Comparison of ENCODE assay signal across 8 mouse cellular contexts in the genomic region with DNA sequence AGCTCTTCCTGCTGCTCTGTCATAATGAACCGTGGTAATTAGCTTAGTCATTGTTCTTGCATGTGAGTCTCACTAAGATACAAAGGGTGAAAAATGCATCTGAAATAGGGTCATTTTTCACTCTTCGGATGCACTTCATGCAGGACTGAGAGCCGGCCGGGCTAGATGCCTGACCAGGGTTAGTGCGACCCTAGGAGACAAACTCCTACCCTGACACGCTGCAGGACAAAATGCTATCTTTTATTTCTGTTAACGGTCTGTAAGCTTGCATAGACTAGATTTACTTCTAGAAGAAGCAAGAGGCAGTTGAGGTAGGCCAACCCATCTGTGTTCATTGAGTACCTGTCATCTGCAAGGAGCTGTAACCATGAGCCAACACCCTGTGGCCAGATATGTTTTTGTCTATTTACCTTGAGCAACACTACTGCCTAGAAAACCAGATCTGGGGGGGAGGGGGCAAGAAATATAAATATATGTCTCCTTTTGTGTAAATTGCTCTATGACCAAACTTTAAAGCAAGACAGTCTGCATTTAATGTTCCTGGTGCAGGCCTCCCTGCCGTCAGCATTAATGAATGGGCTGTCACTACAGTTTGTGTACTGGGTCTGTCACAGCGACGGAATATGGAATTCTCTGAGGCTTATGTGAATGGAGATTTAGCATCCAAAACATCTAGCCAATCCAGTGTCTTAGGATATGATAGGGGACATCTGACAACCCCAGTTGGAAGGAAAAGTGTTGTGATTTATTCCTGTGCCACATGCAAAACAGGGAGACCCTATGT.
DNase-seq lines count a peak whose midpoint lies in the region; ATAC-seq lines count a peak whose summit lies in the region.

No protein-coding gene starts in this region.

- H3K4me1 ChIP-seq in kidney, embryonic 14.5 days (ENCODE audit: control insufficient read depth, insufficient read depth, low read length): peaks cover 28% of the 10 kb centered on the region; the same call in 1 of the 2 replicates
- peaks cover 28% of the 10 kb centered on the region for H3K4me1 ChIP-seq in forebrain, embryonic 12.5 days
- peaks cover 35% of the 10 kb centered on the region for H3K4me1 ChIP-seq in limb, embryonic 10.5 days
- H3K4me1 ChIP-seq in neural tube, embryonic 11.5 days (ENCODE audit: control insufficient read depth, insufficient read depth, low read length): peaks cover 25% of the 10 kb centered on the region; the same call in 1 of the 2 replicates

- ATAC-seq in kidney, embryonic 14.5 days (ENCODE audit: low FRiP score, low TSS enrichment): no peak
- no peak for ATAC-seq in forebrain, embryonic 12.5 days (ENCODE audit: low FRiP score)
- peak; percentile 3; the same call in 1 of the 2 replicates for ATAC-seq in neural tube, embryonic 11.5 days (ENCODE audit: insufficient read depth, low FRiP score, low TSS enrichment)

- WGBS in kidney, embryonic 14.5 days: 61% methylated on average over 10 of the region's 10 CpGs
- WGBS in forebrain, embryonic 12.5 days: 60% methylated on average over 10 of the region's 10 CpGs
- WGBS in limb, embryonic 10.5 days: 74% methylated on average over 10 of the region's 10 CpGs
- WGBS in neural tube, embryonic 11.5 days: 37% methylated on average over 10 of the region's 10 CpGs

- H3K4me3 ChIP-seq in kidney, embryonic 14.5 days (ENCODE audit: low read length): peak overlapping the region; percentile 83
- H3K4me3 ChIP-seq in forebrain, embryonic 12.5 days (replicated peaks): peak overlapping the region; percentile 77
- peak overlapping the region; percentile 83; the same call in 1 of the 2 replicates for H3K4me3 ChIP-seq in limb, embryonic 10.5 days
- peak overlapping the region; percentile 85 for H3K4me3 ChIP-seq in neural tube, embryonic 11.5 days (ENCODE audit: low read depth, low read length)

- peak overlapping the region; percentile 83 for H3K4me2 ChIP-seq in kidney, embryonic 14.5 days (replicated peaks; ENCODE audit: low read depth, low read length)
- H3K4me2 ChIP-seq in forebrain, embryonic 12.5 days: peak overlapping the region; percentile 95
- peak overlapping the region; percentile 78 for H3K4me2 ChIP-seq in neural tube, embryonic 11.5 days (ENCODE audit: low read depth)

- peak overlapping the region; percentile 13; the same call in 1 of the 2 replicates for H3K9ac ChIP-seq in kidney, embryonic 14.5 days (ENCODE audit: low read depth, low read length)
- H3K9ac ChIP-seq in forebrain, embryonic 12.5 days: no peak overlapping the region
- H3K9ac ChIP-seq in neural tube, embryonic 11.5 days (ENCODE audit: low read length): peak overlapping the region; percentile 20; the same call in 1 of the 2 replicates

- H3K9me3 ChIP-seq in kidney, embryonic 14.5 days (ENCODE audit: control insufficient read depth, low read length): no peaks in the 10 kb centered on the region
- no peaks in the 10 kb centered on the region for H3K9me3 ChIP-seq in forebrain, embryonic 12.5 days
- H3K9me3 ChIP-seq in limb, embryonic 10.5 days (replicated peaks): no peaks in the 10 kb centered on the region
- no peaks in the 10 kb centered on the region for H3K9me3 ChIP-seq in neural tube, embryonic 11.5 days (ENCODE audit: control insufficient read depth, low read length)

- H3K27me3 ChIP-seq in kidney, embryonic 14.5 days (ENCODE audit: control insufficient read depth, insufficient read depth, low read length): peaks cover 2% of the 10 kb centered on the region; the same call in 1 of the 2 replicates
- peaks cover 18% of the 10 kb centered on the region for H3K27me3 ChIP-seq in forebrain, embryonic 12.5 days
- H3K27me3 ChIP-seq in limb, embryonic 10.5 days (ENCODE audit: low read depth, poor library complexity, severe bottlenecking): peaks cover 27% of the 10 kb centered on the region; the same call in 1 of the 2 replicates
- no peaks in the 10 kb centered on the region for H3K27me3 ChIP-seq in neural tube, embryonic 11.5 days (ENCODE audit: control insufficient read depth, insufficient read depth, low read length)

- DNase-seq in kidney, adult 9 months: no peak
- DNase-seq in limb, embryonic 10.5 days (ENCODE audit: low spot score): no peak
- no peak for DNase-seq in neural tube, embryonic 11.5 days (ENCODE audit: low spot score)
- DNase-seq in adrenal gland, postnatal 10 days: no peak
- no peak for DNase-seq in urinary bladder, postnatal 36 days (ENCODE audit: low spot score in 2 of 2)
- DNase-seq in layer of hippocampus, postnatal 14 days (ENCODE audit: low spot score in 2 of 2): no peak

- no peaks in the 10 kb centered on the region for H3K36me3 ChIP-seq in kidney, embryonic 14.5 days (ENCODE audit: control insufficient read depth, insufficient read depth, low read length)
- no peaks in the 10 kb centered on the region for H3K36me3 ChIP-seq in forebrain, embryonic 12.5 days (replicated peaks)
- no peaks in the 10 kb centered on the region for H3K36me3 ChIP-seq in limb, embryonic 10.5 days
- no peaks in the 10 kb centered on the region for H3K36me3 ChIP-seq in neural tube, embryonic 11.5 days (ENCODE audit: control insufficient read depth, insufficient read depth, low read length)

- H3K27ac ChIP-seq in kidney, embryonic 14.5 days (ENCODE audit: low read depth, low read length): no peak overlapping the region
- H3K27ac ChIP-seq in forebrain, embryonic 12.5 days: no peak overlapping the region; the same call in 1 of the 2 replicates
- H3K27ac ChIP-seq in limb, embryonic 10.5 days: no peak overlapping the region
- peak overlapping the region; percentile 36; the same call in 1 of the 2 replicates for H3K27ac ChIP-seq in neural tube, embryonic 11.5 days (ENCODE audit: low read depth, low read length)
